Mouse (Mus musculus): ENCODE data around the gene Csf3.

DNA sequence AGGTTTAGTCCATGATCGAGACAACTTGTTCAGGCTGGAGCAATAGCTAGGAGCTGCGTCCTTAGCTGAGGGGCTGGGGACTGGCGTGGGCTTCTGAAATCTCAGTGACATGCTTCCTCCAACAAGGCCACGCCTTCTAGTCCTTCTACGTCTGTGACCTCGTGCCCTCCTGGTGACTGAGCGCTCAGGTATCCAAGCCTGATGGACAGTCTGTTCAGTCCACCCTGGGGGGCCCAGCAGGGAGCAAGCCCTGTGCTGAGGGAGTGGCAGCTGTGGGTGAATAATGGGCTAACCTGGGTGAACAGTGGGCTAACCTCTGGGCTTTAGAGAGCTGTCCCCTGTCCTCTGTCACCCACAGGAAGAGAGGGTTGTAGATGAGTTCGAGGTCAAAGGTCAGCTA lies 13.1 kb upstream of the Csf3 start:
- no peak for TF ChIP-seq CTCF (IDR thresholded peaks at IDR 0.05 in 2 of 3, conservative IDR thresholded peaks at IDR 0.05 in 1 of 3; ENCODE audit: control insufficient read depth in 1 of 3, insufficient read depth in 1 of 3, low read depth in 2 of 3, low read length in 3 of 3, poor library complexity in 1 of 3, severe bottlenecking in 1 of 3)
- TF ChIP-seq POLR2A (IDR thresholded peaks at IDR 0.05; ENCODE audit: control insufficient read depth in 1 of 2, insufficient read depth in 1 of 2, low read depth in 1 of 2, low read length in 2 of 2, poor library complexity in 1 of 2), result no peak
- TF ChIP-seq MAX (IDR thresholded peaks at IDR 0.05; ENCODE audit: low read length), result no peak
- no peak for TF ChIP-seq EP300 (IDR thresholded peaks at IDR 0.05; ENCODE audit: low read depth in 1 of 2, low read length in 2 of 2)
- TF ChIP-seq NELFE (IDR thresholded peaks at IDR 0.05; ENCODE audit: low read depth, low read length), result no peak
- no peak for TF ChIP-seq RAD21 (IDR thresholded peaks at IDR 0.05; ENCODE audit: low read depth, low read length)
- TF ChIP-seq NRF1 (IDR thresholded peaks at IDR 0.05; ENCODE audit: insufficient read depth, low read depth, low read length, poor library complexity, severe bottlenecking), result no peak
- TF ChIP-seq GATA1 (IDR thresholded peaks at IDR 0.05; ENCODE audit: low read depth, low read length), result no peak

Data from MEL (cell line).